Mouse (Mus musculus) gastrocnemius, adult 2 months (tissue): ENCODE results near the gene Hibadh. TPM values are rescaled to one million over a fixed set of nuclear protein-coding genes. Genes with fewer than 3 reads are reported as not detected.
A peak's percentile ranks its signal among the peaks of the same experiment; 100 is the strongest.

Source experiments
- DNase-seq: peaks from one replicate; pipeline ENCODE4 v3.0.0; 2022
- H3K27ac ChIP-seq: fragments of 200-600 bp; 2 replicates; pipeline ENCODE4 v1.8.1; 2022; ENCODE audit warnings: mild to moderate bottlenecking
- H3K4me3 ChIP-seq: fragments of 200-600 bp; 2 replicates; pipeline ENCODE4 v1.8.1; 2022; ENCODE audit warnings: mild to moderate bottlenecking, moderate library complexity
- CTCF ChIP-seq: fragments of 200-600 bp; IDR thresholded peaks from 2 replicates; pipeline ENCODE4 v1.8.1; 2022; ENCODE audit warnings: antibody characterized with exemption, mild to moderate bottlenecking, moderate library complexity
- intact Hi-C: fragments of 180-260 bp; cut with DNase I; formaldehyde crosslinking; loops from one replicate; pipeline ENCODE4 v1.15.1; 2025
- total RNA-seq, 2 experiments: library from RNA; stranded (reverse); gene quantifications; 2 replicates each; pipeline ENCODE4 v1.2.3; 2021

Hibadh gene
- total RNA-seq, 2 experiments from 2014 or later = 105 to 137 TPM

DNA sequence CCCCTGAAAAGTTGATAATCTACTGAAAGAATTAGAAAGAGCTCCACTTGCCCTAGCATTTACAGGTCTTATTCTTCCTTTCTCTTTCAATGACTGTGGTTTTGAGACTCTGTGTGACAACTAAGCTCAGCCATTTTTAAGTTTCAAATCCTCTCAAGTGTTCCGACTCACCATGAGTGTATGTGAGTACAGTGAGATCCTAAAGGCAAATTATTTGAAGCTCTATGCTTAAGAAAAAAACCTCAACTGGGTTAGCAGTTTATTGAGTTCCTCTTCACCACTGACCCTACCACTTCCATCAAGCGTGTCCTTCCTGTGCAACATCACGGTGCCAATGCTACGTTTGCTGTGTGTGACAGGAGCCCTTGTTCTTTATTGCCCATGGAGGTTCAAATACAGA lies 9.6 kb downstream of the Hibadh start:
- intact Hi-C loops = no loop called here
- no peak for DNase-seq
- TF ChIP-seq CTCF = no peak
- H3K4me3 ChIP-seq = no peak overlapping the region
- no peak overlapping the region for H3K27ac ChIP-seq

- DNase-seq = no peak
- TF ChIP-seq CTCF = no peak
- no peak overlapping the region for H3K4me3 ChIP-seq
- no peak overlapping the region for H3K27ac ChIP-seq
- intact Hi-C loops = no loop called here
Observed at GRCm38 (mm10) chr6:52629180-52629579, 11.0 kb downstream of the Hibadh start.

- Histone ChIP-seq H3K4me3 (no peak overlapping the region), H3K27ac (no peak overlapping the region)
- intact Hi-C loops = no loop called here
- no peak for TF ChIP-seq CTCF
- DNase-seq = no peak
Observed at GRCm38 (mm10) chr6:52626735-52627134, 13.5 kb downstream of the Hibadh start.

DNA sequence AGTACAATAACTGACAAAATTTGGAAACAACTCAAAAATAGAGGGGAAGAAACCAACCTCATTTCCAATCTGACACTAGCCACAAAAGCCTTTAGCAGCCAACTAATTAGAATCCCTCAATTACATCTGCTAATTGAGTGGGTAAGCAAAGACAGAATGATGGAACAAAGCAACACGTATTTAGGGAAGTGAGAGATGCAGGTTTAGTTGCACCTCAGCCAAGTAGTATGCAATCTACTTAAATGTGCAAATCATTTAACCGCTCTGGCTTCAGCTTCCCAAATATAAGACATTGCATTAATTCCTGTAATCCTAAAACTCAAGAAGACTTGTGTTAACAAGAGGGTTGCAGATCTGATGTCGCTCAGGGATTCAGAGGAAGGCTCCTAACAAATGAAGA lies 16.4 kb downstream of the Hibadh start:
- no peak overlapping the region for H3K27ac ChIP-seq
- TF ChIP-seq CTCF = no peak
- H3K4me3 ChIP-seq = no peak overlapping the region
- DNase-seq = no peak
- intact Hi-C loops = no loop called here

DNA sequence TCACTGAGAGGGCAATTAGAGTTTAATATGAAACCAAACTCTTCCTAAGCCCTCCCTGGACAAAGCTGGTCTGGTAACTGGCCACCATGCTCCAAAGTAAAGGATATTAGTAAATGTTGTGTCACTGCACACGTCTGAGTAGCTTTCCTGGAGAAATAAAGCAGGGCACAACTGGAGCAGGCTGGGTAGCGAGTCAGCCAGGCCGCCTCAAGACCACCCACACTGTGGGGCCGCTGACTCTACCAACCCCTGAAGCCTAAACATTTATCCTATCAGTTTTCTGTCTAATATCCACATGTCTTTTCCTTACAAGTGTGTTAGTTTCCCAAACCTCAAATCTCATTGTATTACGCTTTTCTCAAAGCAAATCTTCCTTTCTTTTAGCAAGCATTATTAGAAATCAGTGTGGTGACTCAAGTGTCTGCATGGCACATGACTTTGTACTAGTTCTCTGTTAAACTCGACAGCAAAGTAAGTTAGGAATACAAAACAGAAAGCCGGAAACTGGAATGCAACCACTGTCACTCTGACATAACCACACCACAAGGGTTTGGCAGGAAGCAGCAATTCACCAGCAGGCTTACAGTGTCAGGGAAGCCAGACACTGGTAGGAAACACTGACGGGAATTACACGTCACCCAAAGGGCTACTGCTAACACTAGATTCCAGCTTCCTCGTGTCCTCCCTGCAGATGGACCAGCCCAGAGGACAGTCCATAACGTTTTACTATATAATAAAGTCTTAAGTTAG lies 18.3 kb downstream of the Hibadh start:
- no peak for TF ChIP-seq CTCF
- DNase-seq = no peak
- Histone ChIP-seq H3K4me3 (no peak overlapping the region), H3K27ac (no peak overlapping the region)
- intact Hi-C loops = no loop called here

- DNase-seq = no peak
- intact Hi-C loops = no loop called here
- H3K27ac ChIP-seq = no peak overlapping the region
- no peak overlapping the region for H3K4me3 ChIP-seq
- no peak for TF ChIP-seq CTCF
Observed at GRCm38 (mm10) chr6:52620090-52620489, 20.1 kb downstream of the Hibadh start.

DNA sequence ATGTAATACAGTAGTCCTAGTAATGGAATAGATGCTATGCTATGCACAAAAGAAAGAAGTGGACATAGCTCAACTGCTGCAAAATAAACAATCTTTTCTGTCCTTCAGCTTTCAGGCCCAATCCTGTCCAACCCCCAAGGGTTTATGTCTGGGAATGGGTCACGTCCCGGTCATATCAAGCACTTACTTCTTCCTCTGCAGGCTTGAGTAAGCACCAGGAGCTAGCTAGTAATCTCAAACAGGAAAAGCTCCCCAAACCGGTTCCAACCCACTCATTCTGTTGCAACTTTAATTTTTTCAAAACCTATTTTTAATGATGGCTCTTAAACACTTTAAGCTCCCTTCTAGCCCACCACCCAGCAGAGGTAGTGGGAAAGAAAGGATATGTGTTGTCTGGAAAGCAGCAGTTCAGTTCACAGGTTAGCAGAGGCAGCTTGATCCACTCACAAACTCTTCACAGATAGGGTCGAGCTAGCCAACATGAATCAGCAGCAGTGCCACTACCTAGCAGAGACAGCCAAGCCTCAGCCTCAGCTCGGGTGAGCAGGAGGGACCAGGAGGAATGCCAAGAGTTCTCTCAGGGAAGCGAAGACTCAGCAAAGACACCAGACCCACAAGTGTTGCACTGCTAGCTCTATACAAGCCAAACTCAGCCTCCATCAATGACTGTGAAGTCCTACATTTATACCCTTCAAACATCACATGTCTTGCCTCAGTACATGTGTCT lies 30.4 kb downstream of the Hibadh start:
- intact Hi-C loops = no loop called here
- no peak for TF ChIP-seq CTCF
- no peak overlapping the region for H3K27ac ChIP-seq

DNA sequence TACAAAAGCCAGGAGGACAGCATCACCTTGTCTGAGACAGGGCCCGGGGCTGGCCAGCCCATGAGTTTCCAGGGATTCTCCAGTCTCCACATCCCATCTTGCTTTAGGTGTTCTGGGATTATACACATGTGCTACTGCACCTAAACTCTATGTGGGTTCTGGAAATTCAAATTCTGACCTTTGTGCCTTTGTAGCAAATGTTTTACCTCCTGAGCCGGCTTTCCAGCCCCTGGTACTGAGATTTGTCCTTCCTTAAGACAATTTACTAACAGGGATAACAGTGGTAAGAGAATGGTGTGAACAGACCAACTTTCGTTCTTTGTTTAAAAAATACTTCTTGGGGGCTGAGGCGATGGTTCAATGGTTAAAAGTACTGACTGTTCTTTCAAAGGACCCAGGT lies 32.1 kb downstream of the Hibadh start:
- no peak for DNase-seq
- intact Hi-C loops = no loop called here
- H3K4me3 ChIP-seq = no peak overlapping the region
- no peak for TF ChIP-seq CTCF
- no peak overlapping the region for H3K27ac ChIP-seq

More for the DNA sequence above, 30.4 kb downstream of the Hibadh start:
- DNase-seq = peak; percentile 50
- H3K4me3 ChIP-seq = no peak overlapping the region

DNA sequence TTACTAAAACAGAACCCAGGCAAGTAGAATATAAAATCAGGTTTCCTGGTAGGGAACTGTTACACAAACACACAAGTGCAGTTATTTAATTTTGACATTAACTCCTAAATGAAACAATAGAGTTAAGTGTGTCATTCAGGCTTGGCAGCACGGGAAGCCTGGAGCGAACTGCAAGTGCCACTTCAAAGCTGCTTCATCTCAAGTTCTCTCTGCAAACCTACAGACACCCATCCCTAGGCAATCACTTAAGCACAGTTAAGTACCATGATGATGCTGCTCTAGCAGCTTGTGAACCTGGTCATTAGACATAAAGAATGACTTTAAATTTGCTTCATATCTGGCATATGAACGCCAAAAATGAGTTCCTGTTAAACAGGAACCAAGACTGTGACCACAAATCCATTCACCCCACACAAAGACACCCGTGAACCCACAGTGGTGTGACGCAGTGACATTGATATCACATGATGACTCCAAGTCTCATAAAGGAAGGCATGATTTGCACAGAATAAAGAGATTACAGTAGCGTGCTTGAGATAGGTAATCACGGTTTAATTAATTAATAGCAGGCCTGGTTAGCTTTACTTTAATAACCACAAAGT lies 33.3 kb downstream of the Hibadh start:
- H3K4me3 ChIP-seq = no peak overlapping the region
- DNase-seq = no peak
- H3K27ac ChIP-seq = peak overlapping the region; percentile 6; the same call in 1 of the 2 replicates
- intact Hi-C loops = no loop called here
- no peak for TF ChIP-seq CTCF

GRCm38 (mm10) chr6:52601706-52602642 lies 38.2 kb downstream of the Hibadh start:
- no peak overlapping the region for H3K27ac ChIP-seq
- no peak overlapping the region for H3K4me3 ChIP-seq
- TF ChIP-seq CTCF = no peak
- intact Hi-C loops = loop anchor here (5.0 kb wide), 1 partner anchor 295 kb away; no protein-coding TSS in a partner anchor
- no peak for DNase-seq

- Histone ChIP-seq H3K4me3 (no peak overlapping the region), H3K27ac (no peak overlapping the region)
- intact Hi-C loops = loop anchor here (5.0 kb wide), 1 partner anchor 294 kb away; no protein-coding TSS in a partner anchor
- peak; percentile 79 for TF ChIP-seq CTCF
- DNase-seq = peak; percentile 60
Observed at GRCm38 (mm10) chr6:52601117-52601516, 39.1 kb downstream of the Hibadh start.

DNA sequence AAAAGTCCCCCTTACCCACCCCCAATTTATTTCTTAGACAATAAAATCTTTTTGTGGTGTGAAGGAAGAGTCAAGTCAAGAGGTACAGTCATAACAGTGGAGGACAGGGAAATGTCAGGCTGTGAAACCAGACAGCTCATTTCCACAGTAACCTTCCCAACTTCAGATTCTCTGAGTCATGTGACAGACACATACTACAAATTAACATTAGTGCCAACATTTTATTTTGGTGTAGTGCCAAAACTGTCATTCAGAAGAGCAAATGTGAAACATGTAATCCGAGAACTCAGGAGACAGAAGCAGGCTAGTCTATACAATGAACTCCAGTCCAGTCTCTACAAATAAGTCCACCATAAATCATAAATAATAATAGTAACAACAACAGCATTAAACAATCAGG lies 45.4 kb downstream of the Hibadh start:
- intact Hi-C loops = no loop called here
- DNase-seq = no peak
- no peak overlapping the region for H3K4me3 ChIP-seq
- H3K27ac ChIP-seq = no peak overlapping the region
- no peak for TF ChIP-seq CTCF
